Mouse (Mus musculus): Measurements from ENCODE around the gene Fau.

DNA sequence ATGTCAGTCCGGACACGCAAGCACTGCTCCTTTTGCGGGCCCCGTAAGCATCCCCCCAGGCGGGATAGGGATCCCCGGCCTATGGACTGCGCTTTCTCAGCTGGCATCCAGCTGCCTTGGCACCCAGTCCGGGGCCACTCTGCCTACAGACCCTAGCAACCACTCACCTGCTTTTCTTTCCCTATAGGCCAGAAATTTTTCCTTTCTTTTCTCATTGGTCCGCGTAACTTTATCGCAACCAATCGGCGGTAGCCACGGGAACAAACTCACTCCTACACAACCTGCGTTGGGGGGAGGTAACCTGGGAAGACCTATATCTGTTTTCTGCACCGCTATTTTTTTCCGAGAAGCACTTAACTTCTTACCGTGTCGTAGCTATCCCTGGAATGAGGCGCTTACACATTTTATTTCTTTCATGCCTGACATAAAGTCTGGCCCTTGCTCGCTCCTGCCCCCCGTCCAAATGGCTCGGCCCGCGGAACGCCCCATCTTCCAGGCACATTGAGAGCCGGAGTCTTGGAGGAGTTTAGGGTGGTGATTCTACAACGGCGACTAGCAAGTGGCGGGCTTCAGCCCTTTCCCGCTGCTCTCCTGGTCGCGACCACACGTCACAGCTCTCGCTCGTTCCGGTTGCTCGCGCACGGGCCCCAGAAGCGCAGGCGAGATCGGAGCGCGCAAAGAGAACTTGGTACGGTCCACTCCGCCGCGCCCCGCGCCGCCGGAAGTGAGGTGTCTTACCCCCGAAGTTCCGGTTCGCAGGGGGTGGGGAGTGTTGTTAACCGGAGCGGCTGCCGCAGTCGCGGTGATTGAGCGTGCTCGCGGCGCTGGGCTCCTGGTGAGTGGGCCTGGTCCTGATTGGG, 11.1 kb upstream of the Fau start, which contains the start of gene Syvn1:
- no peak for TF ChIP-seq CTCF (IDR thresholded peaks at IDR 0.05; ENCODE audit: low read depth, low read length)
- TF ChIP-seq GATA1 (IDR thresholded peaks at IDR 0.05; ENCODE audit: borderline replicate concordance, low read length), result no peak
- TF ChIP-seq TAL1 (conservative IDR thresholded peaks at IDR 0.05; ENCODE audit: low read depth, low read length), result no peak
- TF ChIP-seq POLR2AphosphoS5 (IDR thresholded peaks at IDR 0.05; ENCODE audit: insufficient replicate concordance, low read depth, low read length), result no peak
- TF ChIP-seq GATA2 (IDR thresholded peaks at IDR 0.05; ENCODE audit: borderline replicate concordance, low read depth, low read length), result no peak
